Mouse (Mus musculus) naive thymus-derived CD4-positive, alpha-beta T cell, adult 2 months (primary cell): ENCODE results near the gene Slc9a9.
A peak's percentile ranks its signal among the peaks of the same experiment; 100 is the strongest.
"Not testable (repeated sequence)": the region's sequence is repeated elsewhere in the genome, so short reads cannot be mapped to it uniquely, and the experiment has no call there.

Source experiments
- DNase-seq: peaks from one replicate; pipeline ENCODE4 v3.0.0-alpha.2; 2011; ENCODE audit warnings: low read depth

The Slc9a9 gene

GRCm38 (mm10) chr9:94669791-94670577 lies at the start of gene Slc9a9:
Gene Slc9a9, plus strand, starts transcription at chr9:94669909.
- peak; percentile 64 for DNase-seq

- DNase-seq, result peak; percentile 64
Observed at GRCm38 (mm10) chr9:94620342-94620741, 49.4 kb upstream of the Slc9a9 start.

GRCm38 (mm10) chr9:94620846-94621245 lies 48.9 kb upstream of the Slc9a9 start:
- DNase-seq, result peak; percentile 51

GRCm38 (mm10) chr9:94621902-94622301 lies 47.8 kb upstream of the Slc9a9 start:
- peak; percentile 31 for DNase-seq

- no peak for DNase-seq
Observed at GRCm38 (mm10) chr9:94626737-94627136, 43.0 kb upstream of the Slc9a9 start.

- DNase-seq, result no peak
Observed at GRCm38 (mm10) chr9:94628948-94629347, 40.8 kb upstream of the Slc9a9 start.

GRCm38 (mm10) chr9:94634275-94634674 lies 35.4 kb upstream of the Slc9a9 start:
- DNase-seq, result not testable (repeated sequence)

- no peak for DNase-seq
Observed at GRCm38 (mm10) chr9:94645631-94646030, 24.1 kb upstream of the Slc9a9 start.

- DNase-seq, result no peak
Observed at GRCm38 (mm10) chr9:94647425-94647824, 22.3 kb upstream of the Slc9a9 start.

- no peak for DNase-seq
Observed at GRCm38 (mm10) chr9:94649991-94650390, 19.7 kb upstream of the Slc9a9 start.

- DNase-seq, result peak; percentile 43
Observed at GRCm38 (mm10) chr9:94653198-94653597, 16.5 kb upstream of the Slc9a9 start.

GRCm38 (mm10) chr9:94653827-94654226 lies 15.9 kb upstream of the Slc9a9 start:
- DNase-seq, result no peak

- no peak for DNase-seq
Observed at GRCm38 (mm10) chr9:94656265-94656664, 13.4 kb upstream of the Slc9a9 start.

GRCm38 (mm10) chr9:94659401-94660152 lies 10.1 kb upstream of the Slc9a9 start:
- DNase-seq, result no peak

- no peak for DNase-seq
Observed at GRCm38 (mm10) chr9:94661768-94662167, 7.9 kb upstream of the Slc9a9 start.

- DNase-seq, result no peak
Observed at GRCm38 (mm10) chr9:94665248-94665647, 4.5 kb upstream of the Slc9a9 start.

GRCm38 (mm10) chr9:94668589-94668988 lies 1.1 kb upstream of the Slc9a9 start:
- DNase-seq, result peak; percentile 85

GRCm38 (mm10) chr9:94670704-94671103 lies 995 bp downstream of the Slc9a9 start:
- DNase-seq, result no peak

GRCm38 (mm10) chr9:94674704-94675103 lies 5.0 kb downstream of the Slc9a9 start:
- no peak for DNase-seq

- DNase-seq, result peak; percentile 43
Observed at GRCm38 (mm10) chr9:94678021-94678655, 8.4 kb downstream of the Slc9a9 start.

GRCm38 (mm10) chr9:94680468-94681094 lies 10.9 kb downstream of the Slc9a9 start:
- DNase-seq, result no peak

GRCm38 (mm10) chr9:94681095-94681487 lies 11.4 kb downstream of the Slc9a9 start:
- DNase-seq, result no peak
